Mouse (Mus musculus): ENCODE data around the gene Myl12a.

- TF ChIP-seq POLR2A (IDR thresholded peaks at IDR 0.05; ENCODE audit: borderline replicate concordance, insufficient read depth, low read length), result no peak
- TF ChIP-seq CTCF (IDR thresholded peaks at IDR 0.05; ENCODE audit: borderline replicate concordance, insufficient read depth, low read depth, low read length), result no peak
Observed at GRCm38 (mm10) chr17:71046856-71047255, 44.2 kb upstream of the Myl12a start.
